Mouse (Mus musculus): ENCODE measurements at regions not wholly inside any gene's neighbourhood (a gene's known extent, or its start where the extent isn't known, plus 50 kb on each side); places are given as distances from the start of the nearest gene placed in this dataset.
A peak's percentile ranks its signal among the peaks of the same experiment; 100 is the strongest.

DNA sequence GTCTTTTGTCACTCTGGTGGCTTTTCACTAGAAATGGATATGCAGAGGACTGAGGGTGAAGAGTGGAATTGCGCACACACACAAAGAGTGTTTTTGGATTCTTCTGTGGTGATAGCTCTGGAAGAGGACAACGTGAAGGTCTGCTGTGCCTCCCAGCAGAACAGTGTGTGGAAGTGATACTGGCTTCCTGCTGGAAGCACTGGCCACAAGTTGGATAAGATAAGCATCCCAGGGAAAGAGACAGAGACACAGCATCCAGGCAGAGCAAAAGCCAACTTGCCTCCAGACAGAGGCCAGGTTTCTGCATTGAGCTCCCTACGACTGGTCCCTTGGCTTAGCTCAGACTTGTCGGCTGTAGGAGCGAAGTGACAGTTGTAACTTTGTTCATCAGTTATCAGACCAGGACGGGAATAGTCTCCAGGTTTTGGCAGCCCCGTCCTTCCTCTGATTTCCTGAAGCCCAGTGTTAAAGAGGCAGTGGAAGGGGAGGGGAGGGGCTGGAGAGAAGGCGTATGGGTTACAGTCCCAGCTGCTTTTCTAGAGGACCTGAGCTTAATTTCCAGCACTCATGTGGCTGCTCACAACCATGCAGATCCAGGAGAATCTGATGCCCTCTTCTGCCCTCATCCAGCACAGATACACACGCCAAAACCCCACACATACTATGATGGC lies 89.2 kb downstream of the Tmem170b start:
- DNase-seq, result peak; percentile 31 to 32
- intact Hi-C loops (cut with DNase I), result no loop called here

DNA sequence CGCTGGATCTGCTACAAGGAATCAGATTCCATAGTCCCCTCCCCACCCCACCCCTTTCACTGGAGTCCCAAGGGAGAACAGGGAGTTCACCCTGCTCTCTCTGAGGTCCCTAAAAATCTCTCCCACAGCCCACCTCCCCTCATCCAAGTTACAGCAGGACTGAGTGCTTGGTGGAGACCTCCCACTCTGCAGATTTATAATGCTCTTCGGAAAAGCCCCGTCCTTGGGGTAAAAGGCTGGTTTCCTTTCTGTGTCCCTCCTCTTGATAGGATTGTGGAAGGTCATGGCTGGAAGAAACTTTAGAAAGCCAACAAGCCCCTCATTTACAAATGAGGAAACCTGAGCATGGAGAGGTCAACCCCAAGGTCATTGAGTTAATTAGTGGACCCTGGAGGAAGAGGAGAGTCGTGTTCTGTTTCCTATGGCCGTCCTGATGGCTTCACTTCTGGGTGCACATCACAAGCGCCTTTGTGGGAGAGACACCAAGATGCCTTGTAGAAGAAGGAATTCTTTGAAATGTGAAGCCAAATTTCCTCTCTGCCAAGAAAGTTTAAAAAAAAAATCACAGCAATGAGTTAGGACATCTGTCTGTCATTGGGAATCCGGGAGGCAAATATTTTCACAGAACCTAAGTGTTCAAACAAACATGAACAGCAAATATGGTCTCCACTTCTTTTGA lies 91.2 kb downstream of the Tmem170b start:
- DNase-seq, result no peak
- intact Hi-C loops (cut with DNase I), result no loop called here

DNA sequence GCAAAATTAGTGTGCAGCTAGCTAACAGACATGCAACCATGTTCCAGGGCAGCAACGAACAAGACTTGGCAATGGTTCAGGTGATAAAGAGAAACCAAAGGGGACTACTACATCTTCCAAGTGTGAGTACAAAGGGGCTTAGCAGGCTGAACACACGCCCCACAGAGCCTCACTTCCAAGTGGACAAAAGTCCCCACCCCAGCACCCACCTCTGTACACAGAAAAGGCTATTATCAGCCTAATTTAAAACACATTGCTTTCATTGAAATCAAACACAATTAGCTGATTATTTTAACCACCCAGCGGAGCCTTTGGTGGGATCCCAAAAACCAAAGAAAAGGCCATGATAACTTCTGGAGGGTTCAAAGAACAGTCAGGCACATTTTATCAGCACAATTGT lies 95.6 kb downstream of the Tmem170b start:
- DNase-seq, result no peak
- intact Hi-C loops (cut with DNase I), result loop anchor here (5.0 kb wide), 1 partner anchor 39 kb away; no protein-coding TSS in a partner anchor

DNA sequence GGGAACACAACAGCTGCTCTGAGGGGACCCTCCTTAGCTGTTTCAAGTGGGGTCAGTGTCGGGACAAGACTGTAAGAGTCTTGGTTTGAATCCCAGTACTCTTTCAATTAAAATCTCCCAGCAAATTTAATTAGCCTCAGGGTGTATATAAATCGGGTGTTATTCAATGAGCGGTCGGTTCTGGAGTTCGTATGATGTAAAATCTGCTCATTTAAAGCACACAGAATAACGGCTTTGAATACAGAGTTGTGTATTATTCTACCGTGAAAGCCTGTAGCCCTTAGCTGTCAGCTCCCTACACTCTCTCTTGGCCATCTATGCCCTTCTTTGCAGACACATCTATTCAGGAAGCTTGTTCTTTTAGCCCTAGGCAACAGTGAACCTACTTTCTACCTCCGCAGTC lies 96.1 kb downstream of the Tmem170b start:
- intact Hi-C loops (cut with DNase I), result loop anchor here (5.0 kb wide), 1 partner anchor 40 kb away; no protein-coding TSS in a partner anchor
- no peak for DNase-seq

DNA sequence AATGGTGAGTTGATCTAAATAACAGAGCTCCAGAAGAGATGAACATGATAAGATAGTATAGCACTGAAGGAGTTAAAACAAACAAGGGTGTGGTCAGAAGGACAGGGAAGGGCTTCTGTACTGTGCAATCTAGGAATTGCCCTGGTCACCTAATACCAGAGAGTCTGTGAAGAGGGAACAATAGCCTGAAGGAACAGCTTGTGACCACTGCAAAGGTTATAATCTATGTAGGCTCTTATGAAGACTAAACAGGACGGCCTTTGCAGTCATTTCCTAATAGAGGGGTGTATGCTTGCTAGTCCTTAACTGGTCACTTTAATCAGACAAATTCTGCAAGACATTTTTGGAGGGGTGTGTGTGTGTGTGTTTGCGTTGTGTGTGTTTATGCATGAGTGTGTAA lies 97.5 kb downstream of the Tmem170b start:
- no peak for DNase-seq
- intact Hi-C loops (cut with DNase I), result loop anchor here (5.0 kb wide), 1 partner anchor 41 kb away; no protein-coding TSS in a partner anchor

DNA sequence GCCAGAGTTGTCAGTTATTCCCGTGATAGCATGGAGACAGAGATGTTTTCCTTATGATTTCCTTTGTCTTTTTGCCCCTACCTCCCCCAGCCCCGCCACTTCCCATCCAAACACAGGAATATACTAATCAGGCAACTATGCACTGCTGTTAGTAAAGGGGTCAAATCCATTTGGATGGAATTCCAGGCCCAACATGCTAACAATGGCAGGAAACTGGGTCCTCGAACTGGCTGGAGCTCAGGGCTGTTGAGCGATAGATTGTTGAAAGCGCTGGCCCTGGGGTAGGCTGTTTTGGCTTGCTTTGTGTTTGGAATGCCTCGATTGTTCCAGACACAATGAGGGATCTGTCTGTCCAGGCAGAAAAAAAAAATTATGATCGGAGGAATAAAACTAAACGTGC lies 97.9 kb downstream of the Tmem170b start:
- intact Hi-C loops (cut with DNase I), result loop anchor here (2.0 to 5.0 kb wide), 2 partner anchors 41 to 61 kb away; no protein-coding TSS in a partner anchor
- peak; percentile 65 for DNase-seq

DNA sequence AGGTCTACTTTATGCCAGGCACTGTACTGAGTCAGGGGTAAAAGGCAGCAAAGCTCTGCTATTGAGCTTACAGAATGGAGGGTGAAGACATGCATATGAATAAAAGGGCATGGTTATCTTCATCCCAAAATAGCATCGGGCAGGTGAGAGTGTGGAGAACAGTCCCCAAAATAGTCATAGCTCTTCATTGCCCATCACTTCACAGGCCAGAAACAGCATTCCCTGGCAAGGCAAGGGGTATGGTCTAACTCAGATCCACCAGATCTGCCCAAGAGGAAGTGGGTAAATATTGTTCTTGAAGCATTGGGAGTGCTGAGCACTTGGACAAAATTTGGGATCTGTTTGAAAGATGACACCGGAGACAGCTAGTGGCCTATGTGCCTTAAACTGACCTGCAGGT lies 99.1 kb downstream of the Tmem170b start:
- intact Hi-C loops (cut with DNase I), result loop anchor here (2.0 to 5.0 kb wide), 4 partner anchors 43 to 472 kb away; no protein-coding TSS in a partner anchor
- peak; percentile 32 to 59 for DNase-seq

DNA sequence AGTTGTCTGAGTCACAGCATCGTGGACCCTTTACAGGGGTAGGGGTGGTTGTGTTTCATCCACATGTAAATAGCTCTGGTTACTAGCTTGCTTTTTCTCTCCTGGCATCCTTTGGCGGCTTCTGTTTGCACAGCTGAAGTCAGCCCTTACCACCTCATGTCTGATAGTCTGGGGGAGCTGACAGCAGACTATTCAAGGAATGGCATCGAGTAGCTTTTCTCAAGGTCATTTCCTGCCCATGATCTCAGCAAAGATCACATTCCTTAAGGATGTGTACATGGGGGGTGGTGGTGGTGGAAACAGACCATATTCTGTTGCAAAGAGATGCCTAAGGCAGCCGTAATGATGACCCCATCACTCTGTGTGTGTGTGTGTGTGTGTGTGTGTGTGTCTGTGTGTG lies 99.9 kb downstream of the Tmem170b start:
- intact Hi-C loops (cut with DNase I), result loop anchor here (2.0 to 5.0 kb wide), 3 partner anchors 63 to 472 kb away; no protein-coding TSS in a partner anchor
- peak in 1 of 2 experiments; percentile 43 for DNase-seq

DNA sequence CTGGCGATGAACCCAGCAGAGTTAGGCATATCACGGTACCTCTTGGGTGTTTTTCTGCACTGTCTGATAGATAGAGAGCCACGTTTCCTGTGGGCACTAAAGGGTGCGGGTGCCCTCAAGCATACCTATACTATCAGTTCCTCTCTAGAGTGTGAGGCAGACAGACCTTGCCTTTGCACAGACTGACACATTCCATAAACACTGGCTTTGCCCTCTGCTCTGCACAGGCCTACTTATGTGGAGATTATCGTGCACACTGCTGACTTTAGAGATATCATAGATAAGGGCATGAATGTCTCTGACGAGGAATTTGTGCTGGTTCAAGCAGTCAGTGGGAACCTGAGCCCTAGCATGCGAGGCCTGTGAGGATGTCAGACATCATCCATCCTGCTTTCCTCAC lies 102.1 kb downstream of the Tmem170b start:
- intact Hi-C loops (cut with DNase I), result loop anchor here (2.0 to 5.0 kb wide), 5 partner anchors 341 to 879 kb away; partner anchors contain the start of gene Edn1
- no peak for DNase-seq

DNA sequence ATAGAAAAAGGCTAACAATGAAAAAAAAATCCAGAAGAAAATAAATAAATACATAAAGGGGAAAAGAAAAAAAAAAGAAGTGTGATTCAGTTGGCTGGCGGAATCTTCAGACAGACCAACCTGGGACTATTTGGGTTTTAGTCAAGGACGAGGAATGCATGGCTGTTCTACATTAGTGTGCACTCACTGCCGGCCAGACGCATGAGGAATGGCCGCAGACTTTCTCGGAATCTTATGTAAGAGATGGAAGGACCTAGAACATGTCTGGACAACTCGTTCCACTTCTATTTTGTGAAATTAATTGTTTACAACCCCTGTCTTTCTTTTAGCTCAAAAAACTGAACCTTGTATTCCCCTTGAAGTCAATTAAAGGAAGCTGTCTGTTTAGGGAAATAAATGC lies 103.4 kb downstream of the Tmem170b start:
- intact Hi-C loops (cut with DNase I), result loop anchor here (1.0 to 5.0 kb wide), 6 partner anchors 340 to 878 kb away; partner anchors contain the start of gene Edn1
- DNase-seq, result no peak

DNA sequence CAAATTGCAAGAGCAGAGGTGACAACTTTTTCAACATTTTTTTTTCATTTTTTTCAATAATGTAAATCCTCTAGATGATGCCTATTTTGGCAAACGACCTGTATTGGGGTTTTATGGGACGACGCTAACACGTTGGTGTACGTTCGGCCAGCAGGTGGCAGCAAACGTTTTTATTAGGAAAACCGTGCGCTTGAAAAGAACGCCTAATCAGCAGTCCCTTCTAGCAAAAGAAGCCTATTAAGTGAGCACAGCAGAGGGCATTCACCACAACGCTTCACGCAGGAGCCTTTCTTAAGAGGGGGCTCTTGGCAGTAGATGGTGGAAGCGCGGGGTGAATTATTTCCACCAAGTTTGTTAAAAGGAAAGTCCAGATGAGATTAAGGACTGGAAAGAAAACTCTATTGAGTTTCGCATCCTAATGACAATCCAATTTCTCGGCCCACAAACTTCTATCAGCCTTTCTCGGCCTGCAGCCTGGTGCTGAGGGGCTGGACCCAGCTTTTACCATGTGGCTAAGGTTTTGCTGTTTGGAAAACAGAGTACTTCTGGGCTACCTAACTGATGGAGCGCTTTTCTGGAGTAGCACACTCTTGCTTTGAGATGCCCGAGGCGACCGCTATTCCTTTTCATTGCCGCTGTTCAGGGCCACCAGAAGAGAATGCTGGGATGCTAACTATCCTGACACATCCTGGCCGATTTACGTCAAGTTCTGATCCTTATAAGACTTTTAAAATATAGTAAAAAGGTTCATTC lies 103.9 kb downstream of the Tmem170b start:
- intact Hi-C loops (cut with DNase I), result loop anchor here (1.0 to 5.0 kb wide), 6 partner anchors 339 to 877 kb away; partner anchors contain the start of gene Edn1
- peak; percentile 92 to 94 for DNase-seq

DNA sequence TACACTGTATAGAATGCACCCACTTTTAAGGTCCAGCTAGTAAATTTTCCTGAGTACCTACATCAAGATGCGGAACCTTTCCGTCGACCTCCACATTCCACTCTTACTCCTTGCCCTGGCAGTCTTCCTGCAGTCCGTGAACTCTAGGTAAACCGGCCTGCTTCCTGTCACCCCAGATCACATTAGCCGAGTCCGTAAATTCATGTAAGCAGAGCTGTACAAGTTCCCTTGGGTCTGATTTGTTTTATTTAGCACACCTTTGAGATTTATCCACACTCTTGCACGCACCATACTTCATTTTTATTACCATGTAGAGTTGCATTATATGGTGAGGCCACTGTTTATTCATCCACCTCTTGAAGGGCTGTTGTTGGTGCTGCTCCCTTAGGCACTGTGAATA lies 106.9 kb downstream of the Tmem170b start:
- intact Hi-C loops (cut with DNase I), result loop anchor here (1.0 kb wide), 1 partner anchor 335 kb away; no protein-coding TSS in a partner anchor
- no peak for DNase-seq

All from heart, postnatal 10 days (tissue).